Mouse (Mus musculus): Measurements from ENCODE around the gene Tmem240.
"Not testable (repeated sequence)": the region's sequence is repeated elsewhere in the genome, so short reads cannot be mapped to it uniquely, and the experiment has no call there.

The Tmem240 gene

GRCm38 (mm10) chr4:155772786-155773185 is 38.2 kb downstream of the Tmem240 start:
- no peak for DNase-seq

GRCm38 (mm10) chr4:155773335-155774078 is 38.9 kb downstream of the Tmem240 start:
- no peak for DNase-seq

- DNase-seq, result peak; percentile 95
Observed at GRCm38 (mm10) chr4:155774280-155774754, 39.7 kb downstream of the Tmem240 start, which contains the start of gene Vwa1. Vwa1 (minus strand) TSS chr4:155774698.

- DNase-seq, result no peak
Observed at GRCm38 (mm10) chr4:155774971-155775740, 40.6 kb downstream of the Tmem240 start.

- no peak for DNase-seq
Observed at GRCm38 (mm10) chr4:155775855-155776254, 41.3 kb downstream of the Tmem240 start.

- DNase-seq, result no peak
Observed at GRCm38 (mm10) chr4:155776704-155777335, 42.2 kb downstream of the Tmem240 start.

GRCm38 (mm10) chr4:155777816-155778215 is 43.2 kb downstream of the Tmem240 start:
- no peak for DNase-seq

GRCm38 (mm10) chr4:155779498-155779897 is 44.9 kb downstream of the Tmem240 start:
- no peak for DNase-seq

GRCm38 (mm10) chr4:155780895-155781294 is 46.3 kb downstream of the Tmem240 start:
- DNase-seq, result no peak

- no peak for DNase-seq
Observed at GRCm38 (mm10) chr4:155783486-155784080, 49.0 kb downstream of the Tmem240 start.

GRCm38 (mm10) chr4:155784081-155784701 is 49.6 kb downstream of the Tmem240 start:
- peak; percentile 82 for DNase-seq

GRCm38 (mm10) chr4:155785246-155785645 is 50.6 kb downstream of the Tmem240 start:
- DNase-seq, result no peak

GRCm38 (mm10) chr4:155785819-155786218 is 51.2 kb downstream of the Tmem240 start, which contains the start of gene Tmem88b:
Tmem88b (minus strand) TSS chr4:155785874.
- DNase-seq, result no peak

- DNase-seq, result no peak
Observed at GRCm38 (mm10) chr4:155788300-155788699, 53.7 kb downstream of the Tmem240 start.

GRCm38 (mm10) chr4:155788833-155789232 is 54.2 kb downstream of the Tmem240 start:
- not testable (repeated sequence) for DNase-seq

- no peak for DNase-seq
Observed at GRCm38 (mm10) chr4:155790021-155790489, 55.5 kb downstream of the Tmem240 start, which contains the start of gene Ankrd65. Ankrd65 (plus strand) TSS chr4:155790439.
